Mouse (Mus musculus) heart, embryonic 12.5 days (tissue): ENCODE measurements around the gene Il18. TPM values are rescaled to one million over a fixed set of nuclear protein-coding genes. Genes with fewer than 3 reads are reported as not detected.

Experiments used
- ATAC-seq: fragments of 200-750 bp; cut with Nextera tagmentation; 2 replicates; pipeline ENCODE4 v1.8.0; 2017; ENCODE audit warnings: moderate TSS enrichment, moderate library complexity; ENCODE audit not compliant: insufficient number of reproducible peaks, low FRiP score
- H3K27ac ChIP-seq: fragments of 300-500 bp; sonication (generic); 2 replicates; pipeline ENCODE4 v1.5.1; 2016; ENCODE audit warnings: mild to moderate bottlenecking, moderate library complexity; ENCODE audit not compliant: poor library complexity, severe bottlenecking
- H3K27me3 ChIP-seq: fragments of 300-500 bp; sonication (generic); replicated peaks from 2 replicates; pipeline ENCODE4 v1.6.1; 2016; ENCODE audit warnings: mild to moderate bottlenecking, moderate library complexity
- H3K36me3 ChIP-seq: fragments of 300-500 bp; sonication (generic); 2 replicates; pipeline ENCODE4 v1.6.1; 2016; ENCODE audit warnings: mild to moderate bottlenecking, moderate library complexity
- H3K4me1 ChIP-seq: fragments of 300-500 bp; sonication (generic); replicated peaks from 2 replicates; pipeline ENCODE4 v1.6.1; 2016; ENCODE audit warnings: mild to moderate bottlenecking
- H3K4me2 ChIP-seq: fragments of 300-500 bp; sonication (generic); 2 replicates; pipeline ENCODE4 v1.6.1; 2016; ENCODE audit warnings: mild to moderate bottlenecking, moderate library complexity
- H3K4me3 ChIP-seq: fragments of 300-500 bp; sonication (generic); 2 replicates; pipeline ENCODE4 v1.5.1; 2016; ENCODE audit warnings: mild to moderate bottlenecking
- H3K9ac ChIP-seq: fragments of 300-500 bp; sonication (generic); 2 replicates; pipeline ENCODE4 v1.6.1; 2016; ENCODE audit warnings: mild to moderate bottlenecking, moderate library complexity
- H3K9me3 ChIP-seq: fragments of 300-500 bp; sonication (generic); replicated peaks from 2 replicates; pipeline ENCODE4 v1.6.1; 2016; ENCODE audit warnings: mild to moderate bottlenecking, moderate library complexity
- WGBS: fragments of 180-500 bp; shearing (Covaris S2); methylation state at CpG from one replicate; pipeline ENCODE4 v1.1.7; 2016; 5-methylcytosine and 5-hydroxymethylcytosine counted together
- polyA plus RNA-seq: library from polyadenylated mRNA; unstranded; fragments of >200 nt; fragmentation: Nextera tagmentation; extraction: Ambion mirVana; gene quantifications from 2 replicates; pipeline ENCODE4 v1.2.1, GENCODE M21; 2016

Il18 gene
- 3.9 and 4.0 TPM in 2 replicates for polyA plus RNA-seq

DNA sequence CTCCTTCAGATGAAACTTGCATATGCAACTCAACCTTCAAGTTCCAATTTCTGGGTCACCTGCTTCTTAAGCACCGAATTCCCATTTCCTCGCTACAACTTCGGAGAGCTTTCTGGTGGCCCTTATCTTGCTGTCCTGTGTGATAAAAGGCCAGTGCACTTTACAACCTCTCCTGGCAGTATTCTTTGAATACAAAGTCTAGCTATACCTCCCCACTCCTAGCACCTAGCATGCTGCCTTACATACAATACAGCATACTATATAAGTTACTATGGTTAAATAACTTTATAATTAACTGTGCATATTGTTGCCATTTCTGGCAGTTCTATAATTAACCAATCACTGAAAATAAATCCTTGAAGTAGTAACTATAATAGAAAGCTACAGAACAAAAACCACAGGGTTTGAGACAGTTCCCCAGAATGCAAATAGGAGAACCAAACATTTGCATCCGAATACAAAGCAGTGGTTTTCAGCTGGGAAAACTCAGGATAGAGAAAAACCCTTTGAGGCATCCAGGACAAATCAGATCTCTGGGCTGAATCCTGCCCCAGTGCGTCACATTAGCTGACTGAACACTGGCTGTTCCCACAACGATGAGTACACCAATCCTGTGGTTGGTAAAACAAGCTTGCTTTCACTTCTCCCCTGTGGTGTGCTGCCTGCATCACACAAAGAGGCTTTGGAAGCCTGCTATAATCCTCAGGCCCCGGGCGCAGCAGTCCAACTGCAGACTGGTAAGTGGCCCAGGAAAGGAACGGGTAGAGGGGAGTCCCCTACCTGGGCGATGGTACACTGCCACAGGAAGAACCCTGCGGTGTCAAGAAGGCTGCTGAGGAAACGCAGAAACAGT is at the start of gene Il18:
Gene Il18 (plus strand): TSS at position 587 of the 853 bp plus-strand sequence.
- Histone ChIP-seq H3K4me2 (peak within 1 kb of the TSS; percentile 40), H3K4me3 (no peak within 1 kb of the TSS), H3K36me3 (no peaks in the 10 kb centered on the region), H3K27me3 (no peaks in the 10 kb centered on the region), H3K27ac (no peak within 1 kb of the TSS), H3K9me3 (no peaks in the 10 kb centered on the region), H3K9ac (no peak within 1 kb of the TSS), H3K4me1 (0 out of 2 replicates have a peak, but pooled peaks cover 6% of the 10 kb centered on the region)
- no peak for ATAC-seq
- WGBS, result 17% methylated on average over 12 of the region's 12 CpGs

DNA sequence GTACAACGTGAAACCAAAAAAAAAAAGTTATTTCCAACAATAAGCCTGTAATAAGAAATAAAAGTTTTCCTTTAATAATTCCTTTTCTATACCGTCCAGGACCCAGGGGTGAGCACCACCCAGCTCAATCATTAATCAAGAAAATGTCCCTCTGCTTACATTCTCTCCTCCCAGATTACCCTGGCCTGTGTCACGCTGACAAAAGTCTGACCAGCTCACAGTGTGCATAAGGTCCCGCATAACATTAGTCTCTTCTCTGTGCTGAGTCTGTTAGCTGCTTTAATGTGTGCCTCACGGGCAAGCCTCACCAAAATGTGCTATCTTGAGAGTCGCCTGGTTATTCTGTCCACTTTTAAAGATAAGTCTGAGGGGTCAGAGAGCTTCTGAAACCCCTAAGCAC is 49.2 kb upstream of the Il18 start:
- no peak for ATAC-seq
- 46% methylated on average over 6 of the region's 6 CpGs for WGBS

DNA sequence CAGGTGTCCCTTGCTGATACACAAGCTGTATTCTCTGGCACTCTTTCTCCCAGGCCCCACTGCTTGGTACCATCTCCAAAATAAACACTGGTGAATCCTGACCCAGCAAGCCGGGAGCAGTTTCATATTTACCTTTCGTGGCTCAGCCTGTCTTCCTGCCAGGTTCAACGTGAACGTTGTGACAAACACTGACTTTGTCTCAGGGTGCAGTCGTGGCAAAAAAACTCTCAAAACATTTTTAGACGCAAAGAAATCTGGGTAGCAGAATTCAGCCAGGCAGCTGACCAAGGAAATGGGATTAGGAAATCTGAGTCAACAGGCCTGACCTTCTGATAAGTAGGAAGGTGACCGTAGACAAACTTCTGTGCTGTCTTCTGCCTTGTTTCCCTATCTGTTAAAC is 47.1 kb upstream of the Il18 start:
- Histone ChIP-seq H3K36me3 (no peaks in the 10 kb centered on the region), H3K9ac (no peak overlapping the region), H3K4me2 (no peak overlapping the region), H3K4me1 (peaks cover 10% of the 10 kb centered on the region), H3K9me3 (no peaks in the 10 kb centered on the region), H3K27ac (no peak overlapping the region), H3K27me3 (no peaks in the 10 kb centered on the region), H3K4me3 (no peak overlapping the region)
- 47% methylated on average over 7 of the region's 7 CpGs for WGBS
- ATAC-seq, result no peak

More for the DNA sequence above, 49.2 kb upstream of the Il18 start:
- Histone ChIP-seq H3K27me3 (no peaks in the 10 kb centered on the region), H3K4me2 (peak overlapping the region; percentile 20; the same call in 1 of the 2 replicates), H3K27ac (no peak overlapping the region), H3K36me3 (no peaks in the 10 kb centered on the region), H3K9me3 (no peaks in the 10 kb centered on the region), H3K9ac (no peak overlapping the region), H3K4me1 (peaks cover 14% of the 10 kb centered on the region), H3K4me3 (no peak overlapping the region)

DNA sequence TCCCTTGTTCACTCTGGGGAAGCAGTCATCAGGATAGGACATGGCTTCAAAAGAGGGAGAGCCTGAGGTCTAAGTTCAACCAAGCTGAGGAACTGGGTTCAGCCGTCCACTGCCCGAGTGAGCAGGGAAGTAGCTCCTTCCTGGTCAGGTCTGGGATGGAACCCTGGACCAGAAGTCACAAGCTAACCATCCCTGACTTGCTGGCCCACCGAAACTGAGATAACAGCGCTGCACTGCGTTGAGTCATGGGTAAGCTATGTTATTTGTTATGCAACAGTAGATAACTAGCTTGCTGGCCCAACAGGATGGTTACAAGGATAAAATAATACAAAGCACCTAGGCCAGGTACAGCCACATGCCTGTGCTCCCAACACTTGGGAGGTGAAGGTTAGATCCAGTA is 39.2 kb upstream of the Il18 start:
- Histone ChIP-seq H3K4me1 (no peaks in the 10 kb centered on the region), H3K27ac (no peak overlapping the region), H3K27me3 (no peaks in the 10 kb centered on the region), H3K9me3 (no peaks in the 10 kb centered on the region), H3K4me2 (no peak overlapping the region), H3K9ac (no peak overlapping the region), H3K36me3 (peaks cover 2% of the 10 kb centered on the region; the same call in 1 of the 2 replicates), H3K4me3 (no peak overlapping the region)
- WGBS, result 44% methylated on average over 5 of the region's 5 CpGs
- no peak for ATAC-seq

DNA sequence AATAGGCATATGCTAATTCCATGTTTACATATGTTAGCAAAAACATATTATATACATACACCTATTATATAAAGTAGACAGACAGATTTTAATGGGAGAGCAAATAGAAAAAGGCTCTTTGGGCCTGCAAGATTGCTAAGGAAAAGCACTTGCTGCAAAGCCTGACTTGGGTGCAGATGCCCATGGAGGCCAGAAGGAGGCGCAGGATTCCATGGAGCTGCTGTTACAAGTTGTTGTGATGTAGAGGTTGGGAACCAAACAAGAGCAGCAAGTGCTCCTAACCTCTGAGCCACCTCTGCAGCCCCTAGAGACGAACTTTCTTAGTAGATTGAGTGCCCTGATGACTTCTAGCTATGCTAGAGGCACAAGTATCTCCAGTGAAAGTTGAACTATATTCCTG is 35.8 kb upstream of the Il18 start:
- H3K4me2 ChIP-seq, result no peak overlapping the region
- 9% methylated on average over 2 of the region's 2 CpGs for WGBS

DNA sequence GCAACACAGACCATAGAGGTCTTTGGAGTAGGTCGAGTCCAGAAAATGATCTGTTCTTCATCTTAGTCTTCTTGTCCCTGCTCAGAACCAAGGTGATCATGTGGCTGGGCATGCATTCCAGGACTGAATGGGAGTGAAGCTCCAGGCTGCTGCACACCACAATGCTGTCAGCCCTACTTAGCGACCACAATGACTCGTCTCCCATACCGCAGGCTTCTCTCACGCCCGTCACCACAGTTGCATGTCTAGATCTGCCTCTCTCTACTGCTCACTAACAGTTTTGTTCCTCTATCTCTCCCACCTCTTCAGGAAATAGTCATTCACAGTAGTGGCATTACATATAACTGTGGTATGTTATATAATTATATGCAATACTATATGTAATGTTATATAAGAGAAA is 33.9 kb upstream of the Il18 start:
- Histone ChIP-seq H3K4me3 (no peak overlapping the region), H3K36me3 (peaks cover 33% of the 10 kb centered on the region), H3K9me3 (no peaks in the 10 kb centered on the region), H3K9ac (no peak overlapping the region), H3K4me2 (no peak overlapping the region), H3K4me1 (no peaks in the 10 kb centered on the region), H3K27me3 (no peaks in the 10 kb centered on the region), H3K27ac (no peak overlapping the region)
- WGBS, result 73% methylated on average over 6 of the region's 6 CpGs
- no peak for ATAC-seq

More for the DNA sequence above, 35.8 kb upstream of the Il18 start:
- no peak for ATAC-seq
- Histone ChIP-seq H3K9ac (no peak overlapping the region), H3K4me1 (no peaks in the 10 kb centered on the region), H3K36me3 (peaks cover 20% of the 10 kb centered on the region), H3K27ac (no peak overlapping the region), H3K27me3 (no peaks in the 10 kb centered on the region), H3K9me3 (no peaks in the 10 kb centered on the region), H3K4me3 (no peak overlapping the region)

DNA sequence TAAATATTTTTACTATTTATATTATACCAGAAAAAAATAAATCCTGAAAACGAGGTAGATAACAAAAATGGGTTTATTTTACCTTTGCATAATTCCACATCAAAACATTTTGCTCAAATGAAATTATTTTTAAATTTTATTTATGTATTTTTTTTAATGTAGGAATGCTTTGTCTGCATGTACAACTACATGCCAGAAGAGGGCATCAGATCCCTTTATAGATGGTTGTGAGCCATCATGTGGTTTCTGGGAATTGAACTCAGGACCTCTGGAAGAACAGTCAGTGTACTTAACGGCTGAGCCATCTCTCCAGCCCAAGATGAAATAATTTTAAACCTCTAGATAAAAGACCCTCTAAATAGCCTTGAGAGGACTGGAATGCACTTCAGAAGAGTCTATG is 33.1 kb upstream of the Il18 start:
- 64% methylated on average over 2 of the region's 2 CpGs for WGBS

DNA sequence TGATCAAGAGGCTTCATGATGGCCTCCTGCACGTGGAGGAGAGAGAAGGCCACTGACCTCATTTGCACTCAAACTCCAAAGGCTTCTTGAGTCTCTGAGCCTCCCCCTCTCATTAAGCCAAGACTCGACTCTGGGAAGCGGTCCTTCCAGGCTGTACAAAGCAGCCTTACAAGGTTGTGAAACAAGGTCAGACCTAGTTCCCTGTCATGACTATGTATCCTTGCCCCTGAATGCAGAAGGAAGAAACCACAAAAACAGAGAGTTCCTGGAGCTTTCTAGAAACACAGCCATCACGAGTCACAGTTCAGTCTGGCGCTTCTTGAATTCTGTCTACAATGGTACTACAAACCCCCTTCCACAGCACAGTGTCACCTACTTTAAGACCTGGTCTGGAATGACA is 32.1 kb upstream of the Il18 start:
- Histone ChIP-seq H3K27me3 (no peaks in the 10 kb centered on the region), H3K9me3 (no peaks in the 10 kb centered on the region), H3K4me2 (no peak overlapping the region), H3K4me1 (peaks cover 9% of the 10 kb centered on the region), H3K27ac (no peak overlapping the region), H3K9ac (no peak overlapping the region), H3K36me3 (peaks cover 33% of the 10 kb centered on the region), H3K4me3 (no peak overlapping the region)
- no peak for ATAC-seq
- 75% methylated on average over 5 of the region's 5 CpGs for WGBS

More for the DNA sequence above, 33.1 kb upstream of the Il18 start:
- no peak for ATAC-seq
- Histone ChIP-seq H3K4me2 (no peak overlapping the region), H3K27ac (no peak overlapping the region), H3K27me3 (no peaks in the 10 kb centered on the region), H3K9ac (no peak overlapping the region), H3K4me1 (0 out of 2 replicates have a peak, but pooled peaks cover under 1% of the 10 kb centered on the region), H3K9me3 (no peaks in the 10 kb centered on the region), H3K4me3 (no peak overlapping the region), H3K36me3 (peaks cover 33% of the 10 kb centered on the region)

DNA sequence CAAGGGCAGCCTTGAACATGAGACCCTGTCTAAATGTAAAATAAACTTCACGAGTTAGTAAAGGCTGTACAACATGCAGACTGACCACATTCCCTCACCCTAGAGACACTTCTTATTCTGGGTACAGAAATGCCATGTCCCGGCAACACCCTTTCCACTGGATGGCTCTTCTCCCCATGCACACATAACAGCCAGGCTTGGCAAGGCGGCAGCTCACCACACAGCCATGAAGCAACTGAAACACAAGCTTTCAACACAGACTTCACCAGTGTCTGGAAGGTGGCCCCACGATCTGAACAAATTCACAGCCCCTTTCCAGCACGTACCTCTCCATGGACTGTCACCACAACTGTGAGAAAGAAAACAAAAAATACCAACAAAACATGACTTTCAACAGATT is 29.7 kb upstream of the Il18 start:
- Histone ChIP-seq H3K4me3 (no peak overlapping the region), H3K36me3 (peaks cover 33% of the 10 kb centered on the region), H3K27ac (no peak overlapping the region), H3K27me3 (no peaks in the 10 kb centered on the region), H3K4me2 (no peak overlapping the region), H3K9me3 (no peaks in the 10 kb centered on the region), H3K4me1 (peaks cover 14% of the 10 kb centered on the region), H3K9ac (no peak overlapping the region)
- 88% methylated on average over 5 of the region's 5 CpGs for WGBS
- ATAC-seq, result no peak

DNA sequence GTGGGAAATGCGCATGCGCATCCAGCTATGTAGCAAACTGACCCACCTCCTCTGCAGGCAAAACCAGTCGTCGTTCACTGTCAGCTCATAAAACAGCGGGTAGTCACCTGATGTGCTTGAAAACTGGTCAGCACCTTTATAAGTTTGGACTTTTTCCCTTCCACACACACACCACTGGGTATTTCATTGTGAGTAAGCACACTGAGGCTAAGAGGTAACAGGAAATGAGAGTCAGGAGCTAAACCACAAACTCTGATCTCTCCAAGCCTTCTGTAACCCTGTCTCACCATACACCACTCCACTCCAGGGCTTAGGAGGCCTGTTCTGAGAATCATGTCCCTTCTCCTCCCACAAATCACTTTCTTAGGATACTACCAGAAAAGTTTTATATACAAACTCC is 29.0 kb upstream of the Il18 start:
- peaks cover 29% of the 10 kb centered on the region for H3K36me3 ChIP-seq
- no peaks in the 10 kb centered on the region for H3K9me3 ChIP-seq
- WGBS, result 77% methylated on average over 5 of the region's 5 CpGs
- H3K27ac ChIP-seq, result no peak overlapping the region
- no peak for ATAC-seq
- no peaks in the 10 kb centered on the region for H3K27me3 ChIP-seq
- H3K9ac ChIP-seq, result no peak overlapping the region
- H3K4me3 ChIP-seq, result no peak overlapping the region
- H3K4me1 ChIP-seq, result peaks cover 14% of the 10 kb centered on the region
- H3K4me2 ChIP-seq, result no peak overlapping the region

DNA sequence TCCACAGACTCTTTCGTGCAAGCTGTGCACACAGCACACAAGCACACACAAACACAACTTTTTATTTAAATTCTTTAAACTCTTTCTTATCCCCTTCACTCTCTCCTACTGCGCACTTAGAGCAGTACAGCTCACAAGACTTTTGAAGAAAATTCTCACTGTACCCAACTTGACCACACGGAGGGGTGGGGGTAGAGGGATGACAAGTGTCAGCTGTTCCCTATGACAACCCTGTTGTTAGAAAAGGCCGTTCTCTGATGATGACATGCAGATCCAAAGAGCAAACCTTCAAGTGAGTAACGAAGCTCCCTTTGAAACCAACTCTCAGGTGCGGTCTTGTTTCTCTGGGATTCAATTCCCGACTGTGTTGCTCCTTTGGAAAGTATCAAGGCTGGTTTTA is 26.8 kb upstream of the Il18 start:
- no peak overlapping the region for H3K27ac ChIP-seq
- peak overlapping the region; percentile 69 for H3K9ac ChIP-seq
- peaks cover 14% of the 10 kb centered on the region for H3K4me1 ChIP-seq
- no peaks in the 10 kb centered on the region for H3K27me3 ChIP-seq
- H3K36me3 ChIP-seq, result peaks cover 13% of the 10 kb centered on the region
- no peaks in the 10 kb centered on the region for H3K9me3 ChIP-seq
- peak overlapping the region; percentile 65 for H3K4me3 ChIP-seq
- no peak for ATAC-seq
- H3K4me2 ChIP-seq, result peak overlapping the region; percentile 72
- WGBS, result 40% methylated on average over 7 of the region's 7 CpGs
